Mouse (Mus musculus): ENCODE data around the gene Hist2h2ab. TPM values are rescaled to one million over a fixed set of nuclear protein-coding genes. Genes with fewer than 3 reads are reported as not detected.
"Not testable (repeated sequence)": the region's sequence is repeated elsewhere in the genome, so short reads cannot be mapped to it uniquely, and the experiment has no call there.

Hist2h2ab gene
- polyA plus RNA-seq, 1 experiment from 2014 or later = not detected

GRCm38 (mm10) chr3:96240799-96241197, 21.1 kb downstream of the Hist2h2ab start:
- Histone ChIP-seq H3K27ac (peak overlapping the region; percentile 90), H3K4me1 (peaks cover 21% of the 10 kb centered on the region), H3K36me3 (no peaks in the 10 kb centered on the region), H3K9me3 (no peaks in the 10 kb centered on the region), H3K4me2 (peak overlapping the region; percentile 45; the same call in 1 of the 2 replicates), H3K4me3 (replicated peaks) (no peak overlapping the region), H3K27me3 (replicated peaks) (no peaks in the 10 kb centered on the region), H3K9ac (no peak overlapping the region)
- WGBS = 75% methylated on average over 9 of the region's 9 CpGs
- no peak for ATAC-seq (ENCODE audit: insufficient read depth, low FRiP score, low read depth)

- H3K27ac ChIP-seq = peak overlapping the region; percentile 99
- no peaks in the 10 kb centered on the region for H3K9me3 ChIP-seq
- peak overlapping the region; percentile 57 for H3K4me2 ChIP-seq
- no peaks in the 10 kb centered on the region for H3K36me3 ChIP-seq
- peak overlapping the region; percentile 52; the same call in 1 of the 2 replicates for H3K4me3 ChIP-seq (replicated peaks)
- ATAC-seq (ENCODE audit: insufficient read depth, low FRiP score, low read depth) = no peak
- H3K27me3 ChIP-seq (replicated peaks) = no peaks in the 10 kb centered on the region
- H3K4me1 ChIP-seq = peaks cover 17% of the 10 kb centered on the region; the same call in 1 of the 2 replicates
- WGBS = 73% methylated on average over 7 of the region's 7 CpGs
- no peak overlapping the region; the same call in 1 of the 2 replicates for H3K9ac ChIP-seq
Measured at GRCm38 (mm10) chr3:96243921-96244572, 24.4 kb downstream of the Hist2h2ab start.

GRCm38 (mm10) chr3:96245003-96245886, 25.6 kb downstream of the Hist2h2ab start, which contains the start of gene Hist2h2aa1:
Gene Hist2h2aa1 (plus strand): TSS chr3:96245497.
- not testable (repeated sequence) for H3K9ac ChIP-seq; H3K36me3 ChIP-seq; H3K9me3 ChIP-seq; H3K27me3 ChIP-seq (replicated peaks)
- H3K4me3 ChIP-seq (replicated peaks) = peak within 1 kb of the TSS; percentile 52
- 0% methylated on average over 35 of the region's 88 CpGs for whole genome bisulfite sequencing
- peaks cover 17% of the 10 kb centered on the region; the same call in 1 of the 2 replicates for H3K4me1 ChIP-seq
- H3K27ac ChIP-seq = peak within 1 kb of the TSS; percentile 99
- H3K4me2 ChIP-seq = peak within 1 kb of the TSS; percentile 57
- peak; percentile 87 for ATAC-seq (ENCODE audit: insufficient read depth, low FRiP score, low read depth)

GRCm38 (mm10) chr3:96246018-96246417, 26.4 kb downstream of the Hist2h2ab start:
- Histone ChIP-seq H3K4me1 (peaks cover 20% of the 10 kb centered on the region; the same call in 1 of the 2 replicates), H3K27ac (peak overlapping the region; percentile 73; the same call in 1 of the 2 replicates), H3K4me3 (replicated peaks) (peak overlapping the region; percentile 35; the same call in 1 of the 2 replicates)
- not testable (repeated sequence) for ATAC-seq (ENCODE audit: insufficient read depth, low FRiP score, low read depth); H3K9ac ChIP-seq; H3K36me3 ChIP-seq; H3K27me3 ChIP-seq (replicated peaks); H3K9me3 ChIP-seq; H3K4me2 ChIP-seq
- 0% methylated on average over 12 of the region's 21 CpGs for WGBS

- peak; percentile 91 for ATAC-seq (ENCODE audit: insufficient read depth, low FRiP score, low read depth)
- H3K4me3 ChIP-seq (replicated peaks) = peak within 1 kb of the TSS; percentile 44
- not testable (repeated sequence) for H3K27me3 ChIP-seq (replicated peaks); H3K9me3 ChIP-seq; H3K36me3 ChIP-seq
- H3K4me1 ChIP-seq = peaks cover 22% of the 10 kb centered on the region; the same call in 1 of the 2 replicates
- WGBS = no CpG with 5 or more reads among the region's 47 CpGs
- peak within 1 kb of the TSS; percentile 73; the same call in 1 of the 2 replicates for H3K27ac ChIP-seq
- peak within 1 kb of the TSS; percentile 39; the same call in 1 of the 2 replicates for H3K9ac ChIP-seq
- H3K4me2 ChIP-seq = peak within 1 kb of the TSS; percentile 51
Measured at GRCm38 (mm10) chr3:96246427-96246856, 26.8 kb downstream of the Hist2h2ab start, which contains the start of gene Hist2h3c1. Gene Hist2h3c1 (plus strand): TSS chr3:96246685.

GRCm38 (mm10) chr3:96247356-96248140, 27.9 kb downstream of the Hist2h2ab start:
- Histone ChIP-seq H3K27me3 (replicated peaks) (no peaks in the 10 kb centered on the region), H3K9me3 (no peaks in the 10 kb centered on the region), H3K27ac (peak overlapping the region; percentile 72; the same call in 1 of the 2 replicates), H3K36me3 (no peaks in the 10 kb centered on the region), H3K4me3 (replicated peaks) (peak overlapping the region; percentile 44), H3K4me1 (peaks cover 22% of the 10 kb centered on the region; the same call in 1 of the 2 replicates), H3K4me2 (peak overlapping the region; percentile 51), H3K9ac (peak overlapping the region; percentile 39; the same call in 1 of the 2 replicates)
- WGBS = 3% methylated on average over 11 of the region's 11 CpGs
- no peak for ATAC-seq (ENCODE audit: insufficient read depth, low FRiP score, low read depth)

GRCm38 (mm10) chr3:96248141-96249033, 28.7 kb downstream of the Hist2h2ab start:
- ATAC-seq (ENCODE audit: insufficient read depth, low FRiP score, low read depth) = no peak
- Histone ChIP-seq H3K4me1 (peaks cover 18% of the 10 kb centered on the region; the same call in 1 of the 2 replicates), H3K9ac (no peak overlapping the region; the same call in 1 of the 2 replicates), H3K36me3 (no peaks in the 10 kb centered on the region), H3K4me2 (peak overlapping the region; percentile 51), H3K27ac (peak overlapping the region; percentile 5; the same call in 1 of the 2 replicates), H3K27me3 (replicated peaks) (no peaks in the 10 kb centered on the region), H3K9me3 (no peaks in the 10 kb centered on the region), H3K4me3 (replicated peaks) (peak overlapping the region; percentile 44)
- 34% methylated on average over 6 of the region's 6 CpGs for WGBS

GRCm38 (mm10) chr3:96249034-96249345, 29.3 kb downstream of the Hist2h2ab start:
- 38% methylated on average over 4 of the region's 4 CpGs for WGBS
- H3K4me1 ChIP-seq = peaks cover 14% of the 10 kb centered on the region; the same call in 1 of the 2 replicates
- no peak overlapping the region for H3K9ac ChIP-seq
- H3K4me2 ChIP-seq = peak overlapping the region; percentile 51; the same call in 1 of the 2 replicates
- no peak overlapping the region; the same call in 1 of the 2 replicates for H3K4me3 ChIP-seq (replicated peaks)
- H3K36me3 ChIP-seq = no peaks in the 10 kb centered on the region
- H3K27me3 ChIP-seq (replicated peaks) = no peaks in the 10 kb centered on the region
- H3K27ac ChIP-seq = no peak overlapping the region
- ATAC-seq (ENCODE audit: insufficient read depth, low FRiP score, low read depth) = no peak
- no peaks in the 10 kb centered on the region for H3K9me3 ChIP-seq

- H3K4me3 ChIP-seq (replicated peaks) = no peak overlapping the region
- no peak for ATAC-seq (ENCODE audit: insufficient read depth, low FRiP score, low read depth)
- H3K27me3 ChIP-seq (replicated peaks) = no peaks in the 10 kb centered on the region
Measured at GRCm38 (mm10) chr3:96250890-96251289, 31.2 kb downstream of the Hist2h2ab start.

GRCm38 (mm10) chr3:96251787-96252186, 32.1 kb downstream of the Hist2h2ab start:
- Histone ChIP-seq H3K4me1 (peaks cover 14% of the 10 kb centered on the region; the same call in 1 of the 2 replicates), H3K27me3 (replicated peaks) (no peaks in the 10 kb centered on the region), H3K4me3 (replicated peaks) (no peak overlapping the region), H3K4me2 (no peak overlapping the region), H3K27ac (no peak overlapping the region), H3K9me3 (no peaks in the 10 kb centered on the region), H3K9ac (no peak overlapping the region), H3K36me3 (no peaks in the 10 kb centered on the region)
- no peak for ATAC-seq (ENCODE audit: insufficient read depth, low FRiP score, low read depth)
- 88% methylated on average over 3 of the region's 3 CpGs for WGBS

More at GRCm38 (mm10) chr3:96250890-96251289, 31.2 kb downstream of the Hist2h2ab start:
- no peak overlapping the region for H3K27ac ChIP-seq
- H3K4me1 ChIP-seq = peaks cover 9% of the 10 kb centered on the region; the same call in 1 of the 2 replicates
- 68% methylated on average over 3 of the region's 3 CpGs for WGBS
- H3K9ac ChIP-seq = no peak overlapping the region
- no peaks in the 10 kb centered on the region for H3K36me3 ChIP-seq
- H3K9me3 ChIP-seq = no peaks in the 10 kb centered on the region
- no peak overlapping the region for H3K4me2 ChIP-seq
